Mouse (Mus musculus) heart, postnatal 14 days (tissue): ENCODE results near the gene Tef. TPM values are rescaled to one million over a fixed set of nuclear protein-coding genes. Genes with fewer than 3 reads are reported as not detected.
A peak's percentile ranks its signal among the peaks of the same experiment; 100 is the strongest.

Source experiments
- DNase-seq, 2 experiments: peaks; one replicate each; pipeline ENCODE4 v3.0.0; 2021 to 2022
- intact Hi-C: fragments of 180-260 bp; cut with DNase I; formaldehyde crosslinking; loops from one replicate; pipeline ENCODE4 v1.15.1; 2025
- total RNA-seq, 2 experiments: library from RNA; stranded (reverse); gene quantifications; 2 replicates each; pipeline ENCODE4 v1.2.3; 2021

Gene Tef
- total RNA-seq, 2 experiments from 2014 or later, result 69.3 to 93.0 TPM

- intact Hi-C loops, result no loop called here
Observed at GRCm38 (mm10) chr15:81814716-81815370, 12.6 kb downstream of the Tef start.

DNA sequence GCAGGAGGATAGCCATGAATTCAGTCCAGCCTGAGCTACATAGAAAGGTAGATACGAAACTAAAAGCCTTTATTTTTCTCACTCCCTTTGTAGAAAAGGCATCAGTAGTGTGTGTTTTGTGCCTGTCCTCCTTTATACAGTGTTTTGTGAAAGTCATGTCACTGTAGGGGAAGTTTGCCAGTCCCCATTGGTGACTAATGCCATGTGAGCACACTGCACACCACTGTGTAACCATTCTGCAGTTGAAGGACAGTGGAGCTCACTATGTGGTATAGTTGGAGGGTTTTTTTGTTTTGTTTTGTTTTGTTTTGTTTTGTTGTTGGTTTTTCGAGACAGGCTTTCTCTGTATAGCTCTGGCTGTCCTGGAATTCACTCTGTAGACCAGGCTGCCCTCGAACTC is 16.2 kb downstream of the Tef start:
- intact Hi-C loops, result no loop called here

More at GRCm38 (mm10) chr15:81814716-81815370, 12.6 kb downstream of the Tef start:
- no peak for DNase-seq

DNA sequence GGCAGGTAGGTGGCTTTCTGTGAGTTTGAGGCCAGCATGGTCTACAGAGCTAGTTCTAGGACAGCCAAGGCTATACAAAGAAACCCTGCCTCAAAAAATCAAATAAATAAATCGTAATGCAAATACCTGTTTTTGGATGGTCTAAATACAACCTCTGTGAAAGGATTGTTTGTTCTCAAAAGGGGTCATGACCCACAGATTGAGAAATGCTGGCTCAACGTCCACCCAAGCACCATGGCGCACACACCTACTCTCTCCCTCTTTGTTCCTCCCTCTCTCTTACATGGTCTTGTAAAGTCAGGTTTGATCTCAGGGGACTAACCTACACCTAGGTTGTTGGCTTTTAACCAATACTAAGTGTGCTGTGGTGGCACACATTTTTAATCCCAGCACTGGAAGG is 20.4 kb downstream of the Tef start:
- no peak for DNase-seq
- intact Hi-C loops, result loop anchor here (10.0 kb wide), 1 partner anchor 172 kb away; no protein-coding TSS in a partner anchor

More for the DNA sequence above, 16.2 kb downstream of the Tef start:
- no peak for DNase-seq

DNA sequence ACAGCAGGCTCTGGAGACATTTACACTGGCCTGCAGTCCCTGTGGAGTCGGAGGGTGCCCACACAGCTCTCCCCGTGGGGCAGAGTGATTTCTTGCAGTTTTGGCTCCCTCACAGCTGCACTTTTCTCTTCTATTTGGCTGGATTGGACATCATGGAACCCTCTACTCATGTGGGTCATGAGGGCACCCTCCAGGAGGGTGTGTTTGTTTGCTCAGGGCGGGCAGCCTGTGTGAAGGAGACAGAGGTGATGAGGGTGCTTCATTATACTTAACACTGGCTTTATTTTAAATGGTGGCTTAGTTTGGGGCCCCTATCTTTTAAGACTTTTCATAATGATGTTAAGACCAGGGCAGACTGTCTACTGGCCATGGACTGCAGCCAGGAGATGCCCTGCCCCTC is 22.6 kb downstream of the Tef start:
- DNase-seq, result no peak
- intact Hi-C loops, result loop anchor here (10.0 kb wide), 1 partner anchor 170 kb away; no protein-coding TSS in a partner anchor

GRCm38 (mm10) chr15:81828426-81829207 is 26.4 kb downstream of the Tef start:
- intact Hi-C loops, result loop anchor here (10.0 kb wide), 1 partner anchor 166 kb away; no protein-coding TSS in a partner anchor
- no peak for DNase-seq

GRCm38 (mm10) chr15:81829208-81829580 is 27.0 kb downstream of the Tef start:
- intact Hi-C loops, result loop anchor here (10.0 kb wide), 1 partner anchor 166 kb away; no protein-coding TSS in a partner anchor
- DNase-seq, result no peak

GRCm38 (mm10) chr15:81830530-81830929 is 28.3 kb downstream of the Tef start:
- intact Hi-C loops, result loop anchor here (2.0 to 5.0 kb wide), 2 partner anchors 42 to 74 kb away; partner anchors contain the start of genes Aco2 and Phf5a
- no peak for DNase-seq

- peak; percentile 93 to 96 for DNase-seq
- intact Hi-C loops, result loop anchor here (2.0 to 5.0 kb wide), 2 partner anchors 41 to 74 kb away; partner anchors contain the start of genes Aco2 and Phf5a
Observed at GRCm38 (mm10) chr15:81831136-81831825, 29.1 kb downstream of the Tef start.

GRCm38 (mm10) chr15:81832219-81832618 is 30.0 kb downstream of the Tef start:
- no peak for DNase-seq
- intact Hi-C loops, result loop anchor here (5.0 kb wide), 1 partner anchor 40 kb away; the partner anchor contains the start of genes Aco2 and Phf5a

DNA sequence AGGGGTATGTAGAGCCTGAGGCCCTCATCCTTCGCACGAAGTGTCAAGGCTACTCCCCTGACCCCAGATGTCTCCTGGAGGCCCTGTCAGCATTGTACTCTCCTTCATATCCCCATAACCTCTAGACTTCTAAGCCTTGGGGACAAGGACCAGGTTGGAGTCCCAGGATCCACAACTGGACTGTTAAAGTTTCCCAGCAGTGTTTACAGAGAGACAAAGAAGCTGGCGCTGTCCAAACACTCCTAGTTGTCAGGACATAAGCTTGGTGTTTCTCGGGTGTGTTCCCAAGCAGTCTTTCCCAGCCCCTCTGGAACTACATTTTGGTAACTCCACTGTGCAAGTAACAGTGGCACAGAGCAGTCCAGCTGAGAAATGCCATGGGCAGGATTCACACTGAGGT is 31.3 kb downstream of the Tef start:
- intact Hi-C loops, result loop anchor here (5.0 kb wide), 1 partner anchor 39 kb away; the partner anchor contains the start of genes Aco2 and Phf5a
- DNase-seq, result no peak

DNA sequence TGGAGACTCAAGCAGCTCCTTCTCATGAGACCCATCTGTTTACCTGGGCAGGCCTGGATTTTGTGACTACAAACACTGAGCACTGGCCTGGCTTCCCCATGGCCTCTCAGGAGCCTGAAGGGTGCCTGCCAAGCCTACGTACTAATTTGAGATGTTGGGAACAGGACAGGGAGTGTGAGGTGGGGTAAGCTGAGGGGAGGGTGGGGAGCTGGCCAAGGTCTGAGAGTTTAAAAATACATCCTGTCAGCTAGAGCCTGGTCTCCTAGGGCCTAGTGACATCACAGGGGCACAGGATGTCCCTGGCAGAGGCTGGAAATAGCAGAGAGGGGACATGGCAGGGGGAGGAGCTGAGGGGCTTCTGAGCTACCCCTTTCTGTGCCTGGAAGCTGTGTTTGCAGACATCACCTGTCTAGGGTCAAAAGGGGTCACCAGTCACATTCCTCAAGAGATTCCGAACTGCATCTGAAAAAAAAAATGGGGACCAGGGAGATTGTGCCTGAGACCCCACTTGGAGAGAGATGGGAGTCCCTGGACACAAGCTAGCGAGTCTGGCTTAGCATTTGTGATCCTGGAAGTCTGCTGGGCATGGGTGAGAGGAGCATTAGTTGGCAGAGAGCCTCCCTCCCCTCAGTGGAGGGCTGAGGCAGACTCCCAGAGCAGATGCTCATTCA is 32.1 kb downstream of the Tef start:
- DNase-seq, result peak; percentile 59 to 67
- intact Hi-C loops, result loop anchor here (5.0 kb wide), 1 partner anchor 38 kb away; the partner anchor contains the start of genes Aco2 and Phf5a

DNA sequence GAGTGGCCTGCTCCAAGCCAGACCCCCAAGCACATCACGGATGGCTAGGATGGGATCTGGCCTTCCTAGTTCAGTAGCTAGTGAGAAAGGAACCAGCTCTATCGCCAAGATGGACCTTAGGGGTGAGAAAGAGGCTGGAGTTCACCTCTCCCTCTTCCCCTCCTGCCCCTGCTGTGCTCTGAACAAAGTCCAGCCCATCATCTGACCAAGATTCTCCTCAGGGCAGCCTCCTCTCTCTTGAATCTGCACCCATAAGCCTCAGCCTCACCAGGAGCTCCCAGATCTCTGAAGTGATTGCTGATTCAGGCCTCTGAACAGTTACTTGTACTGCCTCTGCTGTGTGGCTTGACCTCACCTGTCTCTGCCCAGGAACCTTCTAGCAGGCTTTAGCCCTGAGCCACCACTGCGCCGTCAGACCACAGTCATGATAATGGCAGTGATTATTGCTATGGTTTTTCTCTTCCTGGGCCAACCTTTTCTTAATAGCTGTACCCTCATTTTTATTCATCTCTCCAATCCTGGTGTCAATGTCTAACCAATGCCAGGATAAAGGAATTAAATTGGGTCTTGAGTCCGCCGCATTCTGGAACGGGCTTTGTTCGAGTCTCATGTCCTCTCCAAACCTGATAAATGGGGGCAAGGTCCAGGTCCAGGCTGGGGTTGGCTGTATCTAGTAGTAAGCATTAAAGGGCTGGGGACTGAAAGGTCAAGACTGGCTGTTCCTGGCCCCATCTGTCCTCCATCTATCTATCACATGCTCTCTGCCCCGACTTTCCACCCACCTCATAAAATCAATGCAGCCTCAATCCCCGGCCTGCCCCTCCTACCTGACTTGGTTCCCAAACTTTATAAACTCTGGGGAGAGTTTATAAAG is 33.0 kb downstream of the Tef start:
- intact Hi-C loops, result no loop called here
- peak in 1 of 2 experiments; percentile 8 for DNase-seq

- intact Hi-C loops, result no loop called here
- DNase-seq, result peak; percentile 91
Observed at GRCm38 (mm10) chr15:81836124-81836821, 34.1 kb downstream of the Tef start.

GRCm38 (mm10) chr15:81836966-81837920 is 35.0 kb downstream of the Tef start:
- intact Hi-C loops, result no loop called here
- peak in 1 of 2 experiments; percentile 10 for DNase-seq

GRCm38 (mm10) chr15:81838554-81839235 is 36.5 kb downstream of the Tef start:
- intact Hi-C loops, result loop anchor here (2.0 kb wide), 1 partner anchor 20 kb away; the partner anchor contains the start of gene Tob2
- peak; percentile 30 to 62 for DNase-seq

DNA sequence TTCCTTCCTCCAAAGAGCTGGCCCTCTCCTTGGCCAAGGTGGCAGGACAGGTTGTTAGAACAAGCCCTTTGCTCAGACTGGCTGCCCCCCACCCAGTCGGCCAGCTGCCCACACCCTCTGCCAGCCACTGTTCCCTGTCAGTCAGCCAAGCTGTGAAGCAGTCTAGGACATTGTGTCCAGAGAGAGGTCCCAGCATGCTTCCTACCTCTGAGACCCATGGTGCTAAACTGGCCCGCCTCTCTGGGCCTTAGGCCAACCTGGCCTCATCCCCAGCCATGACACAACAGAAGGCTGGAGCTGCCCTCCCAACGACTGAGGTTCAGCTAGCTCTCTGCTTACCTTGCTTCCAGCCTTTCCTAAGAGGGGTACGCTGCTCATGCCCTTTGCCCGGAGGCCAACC is 37.4 kb downstream of the Tef start:
- peak; percentile 88 to 94 for DNase-seq
- intact Hi-C loops, result loop anchor here (2.0 kb wide), 1 partner anchor 19 kb away; the partner anchor contains the start of gene Tob2
